Mouse (Mus musculus): ENCODE results near the gene Gm9745.
"Not testable (repeated sequence)": the region's sequence is repeated elsewhere in the genome, so short reads cannot be mapped to it uniquely, and the experiment has no call there.

The Gm9745 gene

DNA sequence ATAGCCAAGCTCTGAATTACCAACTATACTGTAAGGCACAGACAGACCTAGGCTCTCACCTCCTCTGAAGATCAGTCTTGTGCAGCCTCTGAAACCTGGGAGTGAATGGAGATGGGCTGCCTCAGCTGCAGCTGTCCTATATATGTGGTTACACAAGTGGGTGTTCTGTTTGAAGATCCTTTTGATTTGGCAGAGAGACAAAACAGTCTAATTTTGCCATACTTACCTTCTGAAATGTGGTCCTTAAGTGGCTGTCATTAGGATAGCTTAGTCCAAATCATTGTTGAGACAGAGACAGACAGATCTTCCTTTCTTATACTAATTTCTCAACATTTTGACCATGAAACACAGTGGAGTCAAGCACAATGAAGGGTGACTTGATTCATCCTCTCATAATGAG lies at the start of gene Gm9745:
Gene Gm9745, minus strand, starts transcription at position 101 of the 400 bp plus-strand sequence.
- DNase-seq, result not testable (repeated sequence)

DNA sequence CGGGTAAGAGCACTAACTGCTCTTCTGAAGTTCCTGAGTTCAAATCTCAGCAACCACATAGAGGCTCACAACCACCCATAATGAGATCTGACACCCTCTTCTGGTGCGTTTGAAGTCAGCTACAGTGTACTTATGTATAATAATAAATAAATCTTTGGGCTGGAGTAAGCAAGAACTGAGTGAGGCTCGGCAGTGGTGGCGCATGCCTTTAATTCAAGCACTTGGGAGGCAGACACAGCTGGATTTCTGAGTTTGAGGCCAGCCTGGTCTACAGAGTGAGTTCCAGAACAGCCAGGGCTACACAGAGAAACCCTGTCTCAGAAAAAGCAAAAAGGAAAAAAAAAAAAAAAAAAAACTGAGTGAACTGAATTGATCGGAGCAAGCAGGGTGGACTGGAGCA lies 49.2 kb upstream of the Gm9745 start:
- DNase-seq, result peak; percentile 71

DNA sequence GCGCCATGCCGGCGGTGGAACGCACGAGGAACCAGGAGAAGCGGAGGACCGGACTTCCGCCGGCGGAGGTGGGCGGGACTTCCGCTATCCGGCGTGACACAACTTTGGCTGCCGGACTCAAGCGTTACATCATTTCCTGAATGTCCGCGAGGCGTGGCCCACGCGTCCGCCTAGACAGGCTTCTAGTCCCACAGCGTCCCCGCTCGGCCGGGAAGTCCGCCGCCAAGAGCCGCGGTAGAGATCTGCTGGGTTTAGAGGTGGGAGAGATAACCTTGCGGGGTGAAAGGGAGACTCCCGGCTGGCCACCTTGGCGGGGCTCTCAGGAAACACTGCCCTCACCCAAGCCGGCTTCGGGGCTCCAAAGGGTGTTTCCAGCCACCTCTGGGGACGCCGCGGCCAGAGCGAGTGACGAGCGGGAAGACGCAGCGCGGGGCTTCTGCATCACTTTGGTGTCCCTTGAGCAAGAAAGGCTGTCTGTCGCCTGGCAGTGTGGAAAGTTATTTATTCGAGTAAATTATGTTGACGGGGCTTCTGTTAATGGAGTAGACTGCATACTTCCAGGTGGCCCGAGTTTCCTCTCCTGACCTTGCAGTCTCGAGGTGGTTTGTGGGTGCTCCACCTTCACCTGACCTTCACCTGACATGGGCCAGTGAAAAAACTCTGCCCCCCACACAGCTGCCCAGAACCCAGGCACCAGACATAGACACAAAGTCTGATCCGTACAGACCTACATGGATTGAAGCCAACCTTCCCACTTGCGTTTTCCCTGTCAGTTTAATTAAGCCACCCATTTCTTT lies 48.2 kb upstream of the Gm9745 start, which contains the start of gene Gtpbp4:
Gene Gtpbp4, minus strand, starts transcription at position 94 of the 797 bp plus-strand sequence.
- peak; percentile 99 for DNase-seq

DNA sequence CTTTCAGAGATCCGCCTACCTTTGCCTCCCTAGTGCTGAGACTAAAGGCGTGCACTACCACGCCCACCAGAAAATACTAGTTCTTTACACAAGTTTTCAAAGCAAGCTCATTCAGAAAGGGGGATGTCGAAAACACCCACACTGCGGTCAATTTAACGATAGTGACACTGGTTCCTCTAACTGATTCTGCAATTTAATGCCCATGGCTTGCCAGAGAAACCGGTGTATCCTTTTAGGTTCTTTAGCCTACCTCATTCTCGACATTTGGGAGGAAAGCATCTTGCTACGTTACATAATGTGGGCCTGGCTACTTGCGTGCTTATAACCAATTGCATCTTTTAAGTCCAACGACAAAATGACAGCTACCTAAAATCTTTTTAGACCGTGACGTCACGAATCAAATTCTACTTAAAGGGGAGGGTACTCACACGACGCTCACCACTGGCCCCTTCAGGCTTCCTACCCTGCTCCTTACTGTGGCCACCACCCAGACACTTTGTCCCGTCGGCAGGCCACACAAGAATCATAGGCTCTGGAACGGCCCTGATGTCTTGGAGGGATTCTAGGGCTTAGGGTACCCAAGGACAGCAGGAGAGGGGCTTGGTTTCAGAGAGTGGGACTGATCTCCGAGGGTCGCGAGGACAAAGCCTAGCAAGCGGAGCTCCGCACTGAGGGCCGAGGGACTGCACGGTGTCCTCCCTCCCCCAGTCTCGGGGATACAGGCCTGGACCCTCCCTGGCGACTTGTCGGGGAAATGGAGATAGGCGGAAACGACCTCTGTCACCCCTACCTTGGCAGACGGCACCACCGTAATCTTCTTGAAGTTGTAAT lies 47.3 kb upstream of the Gm9745 start:
- no peak for DNase-seq

DNA sequence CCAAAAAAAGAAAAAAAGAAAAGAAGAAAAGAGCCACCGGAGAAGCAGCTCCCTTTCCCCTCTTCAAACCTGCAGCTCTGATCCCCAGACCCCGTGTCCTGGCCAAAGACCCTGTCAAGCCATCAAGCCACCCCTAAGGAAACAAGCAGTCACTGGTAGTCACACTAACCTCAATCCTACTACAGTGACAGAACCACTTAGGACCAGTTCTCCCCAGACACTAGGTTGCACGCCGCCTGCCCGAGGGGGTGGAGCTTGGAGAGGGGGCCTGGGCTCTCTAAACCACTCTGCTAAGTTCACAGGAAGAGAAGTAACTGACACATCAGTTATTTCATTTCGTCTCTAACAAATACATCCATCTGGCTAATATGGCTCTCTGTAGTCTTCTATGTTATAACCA lies 44.2 kb upstream of the Gm9745 start:
- DNase-seq, result no peak

DNA sequence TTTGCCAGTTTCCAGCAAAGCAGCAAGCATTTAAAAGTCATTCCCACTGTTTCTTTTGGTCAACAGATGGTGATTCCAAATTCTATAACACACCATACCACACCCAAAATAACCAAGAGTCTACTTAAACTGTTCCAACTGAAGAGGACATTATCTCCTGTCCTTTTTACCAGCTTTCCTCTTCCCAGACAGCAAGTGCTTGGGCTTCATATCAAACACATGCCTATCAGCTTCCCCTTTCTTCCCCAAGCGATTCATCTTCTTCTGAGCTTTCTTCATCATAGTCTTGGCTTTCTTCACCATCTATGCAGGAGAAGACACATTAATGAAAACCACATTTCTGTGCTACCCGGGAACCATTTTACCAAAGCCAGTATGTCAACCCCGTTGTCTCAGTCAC lies 24.9 kb upstream of the Gm9745 start:
- no peak for DNase-seq

DNA sequence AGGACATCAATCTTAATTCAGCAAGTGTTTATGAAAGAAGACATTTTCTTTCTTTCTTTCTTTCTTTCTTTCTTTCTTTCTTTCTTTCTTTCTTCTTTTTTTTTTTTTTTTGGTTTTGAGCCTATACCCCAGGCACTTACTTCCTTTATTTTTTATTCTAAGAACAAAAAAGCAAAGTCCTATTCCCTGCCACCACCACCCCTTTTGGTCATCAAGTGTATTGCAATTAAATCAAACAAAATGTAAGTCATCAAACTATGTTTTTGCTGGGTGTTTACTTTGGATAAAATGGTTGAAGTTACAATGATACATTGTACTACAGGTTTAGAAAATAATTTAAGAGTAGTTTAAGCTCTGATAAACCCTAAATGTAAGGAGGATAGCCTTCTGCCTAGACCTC lies 24.3 kb upstream of the Gm9745 start:
- peak; percentile 13 for DNase-seq

DNA sequence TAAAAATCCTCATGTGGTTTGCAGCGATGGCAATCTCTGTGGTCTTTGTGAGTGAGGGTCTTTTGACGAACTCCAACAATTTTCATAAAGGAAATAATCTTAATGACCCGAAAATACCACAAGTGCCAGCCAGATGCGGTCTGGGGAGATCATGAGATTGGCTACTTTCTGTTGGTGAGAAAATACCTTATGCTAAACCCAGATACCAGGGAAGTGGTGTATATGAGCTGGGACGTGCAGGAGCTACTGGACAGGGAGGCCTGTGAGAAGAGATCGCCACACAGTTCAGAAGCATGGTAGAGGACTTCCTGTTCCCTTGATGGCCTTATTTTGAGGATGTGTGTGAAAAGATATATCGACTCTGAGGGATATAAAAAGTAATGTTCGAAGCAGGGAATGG lies 19.7 kb upstream of the Gm9745 start:
- DNase-seq, result peak; percentile 24

DNA sequence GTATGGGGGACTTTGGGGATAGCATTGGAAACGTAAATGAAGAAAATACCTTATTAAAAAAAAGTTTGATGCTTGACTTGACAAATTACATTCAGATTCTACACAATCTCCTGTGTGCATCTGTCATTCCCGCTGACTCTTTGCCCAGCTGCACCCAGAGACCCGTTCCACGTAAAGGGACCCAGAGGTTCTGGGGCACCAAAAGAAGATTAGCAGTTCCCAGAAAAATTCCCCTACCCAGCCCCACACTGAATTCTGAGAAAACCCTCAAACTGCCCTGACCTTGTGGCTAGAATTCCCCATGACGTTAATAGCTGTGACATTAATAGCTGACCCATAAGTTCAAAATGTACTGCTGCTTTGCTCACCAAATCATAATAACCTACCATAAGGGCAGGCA lies 17.2 kb upstream of the Gm9745 start:
- DNase-seq, result peak; percentile 50

DNA sequence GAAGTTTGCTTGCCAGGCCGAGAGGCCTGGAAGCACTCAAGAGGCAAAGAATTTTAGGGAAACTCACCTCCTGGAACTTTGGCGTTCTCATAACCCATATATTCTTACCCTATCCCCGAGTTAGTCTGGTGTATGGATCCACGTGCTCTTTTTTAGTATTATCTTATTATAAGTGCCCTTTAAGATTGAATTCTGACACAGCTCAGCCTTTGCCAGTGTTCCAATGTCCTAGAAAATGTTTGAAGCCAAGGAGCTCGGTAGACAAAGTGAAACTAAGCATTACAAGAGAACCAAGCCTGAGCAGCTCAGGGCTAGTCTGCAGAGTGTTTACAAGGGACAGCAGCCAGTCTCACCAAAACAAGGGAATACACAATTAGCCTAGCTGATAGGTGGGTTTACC lies 14.2 kb upstream of the Gm9745 start:
- peak; percentile 74 for DNase-seq

DNA sequence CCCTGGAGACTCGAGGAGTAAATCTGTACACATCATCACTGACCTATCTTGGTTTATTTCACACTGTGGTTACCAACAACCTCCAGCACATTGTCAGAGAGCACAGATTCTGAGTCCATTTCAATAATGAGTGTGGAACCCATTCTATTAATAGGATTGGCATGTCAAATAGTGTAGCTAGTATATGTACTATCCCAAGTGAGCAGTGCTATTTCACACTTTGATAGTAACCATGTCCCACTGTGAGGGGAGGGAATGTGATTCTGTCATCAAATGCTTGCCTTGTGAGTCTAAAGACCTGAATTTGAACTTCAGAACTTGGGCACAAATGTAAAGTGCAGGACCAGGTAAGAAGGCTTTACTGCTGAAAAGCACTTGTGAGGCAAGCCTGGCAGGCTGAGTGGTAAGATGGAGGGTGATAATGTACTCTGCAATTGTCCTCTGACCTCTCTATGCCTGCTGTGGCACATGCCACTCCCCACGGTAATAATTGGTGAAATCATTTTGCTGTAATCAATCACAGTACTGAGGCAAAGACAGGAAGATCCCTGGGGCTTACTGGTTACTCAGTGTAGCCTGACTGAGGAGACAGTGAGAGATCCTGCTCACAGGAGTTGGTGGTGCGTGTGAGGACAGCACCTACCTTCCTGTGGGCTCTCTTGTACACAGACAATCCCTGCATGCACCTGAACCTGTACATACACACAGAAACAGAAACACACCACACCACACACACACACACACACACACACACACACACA lies 13.3 kb upstream of the Gm9745 start:
- DNase-seq, result not testable (repeated sequence)

DNA sequence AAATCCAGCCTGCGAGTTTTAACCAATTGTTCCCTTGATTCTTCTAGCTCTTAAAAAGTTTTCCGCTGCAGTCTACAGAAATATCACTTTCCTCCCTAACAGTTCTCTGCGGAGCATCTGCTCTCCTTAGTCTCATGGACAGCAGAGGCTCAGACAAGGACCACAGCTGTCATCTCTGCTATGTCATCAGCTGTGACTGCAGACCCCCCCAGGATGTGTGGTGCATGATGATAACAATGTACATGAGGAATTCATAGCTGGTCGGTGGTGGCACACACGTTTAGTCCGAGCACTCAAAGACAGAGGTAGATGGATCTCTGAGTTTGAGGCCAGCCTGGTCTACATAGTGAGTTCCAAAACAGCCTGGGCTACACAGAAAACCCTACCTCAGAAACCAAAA lies 11.5 kb upstream of the Gm9745 start:
- not testable (repeated sequence) for DNase-seq

DNA sequence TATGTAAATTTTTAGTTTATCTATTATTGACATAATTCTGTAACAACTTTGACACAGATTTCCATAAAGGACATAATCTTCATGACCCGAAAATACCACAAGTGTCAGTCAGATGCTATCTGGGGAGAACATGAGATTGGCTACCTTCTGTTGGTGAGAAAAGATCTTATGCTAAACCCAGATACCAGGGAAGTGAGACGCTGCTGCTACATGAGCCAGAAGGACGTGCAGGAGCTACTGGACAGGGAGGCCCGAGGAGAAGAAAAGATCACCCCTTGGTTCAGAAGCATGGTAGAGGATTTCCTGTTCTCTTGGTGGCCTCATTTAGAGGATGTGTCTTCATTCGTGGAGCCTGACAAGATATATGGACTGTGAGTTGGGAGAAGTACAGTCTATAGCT lies 11.0 kb upstream of the Gm9745 start:
- not testable (repeated sequence) for DNase-seq

DNA sequence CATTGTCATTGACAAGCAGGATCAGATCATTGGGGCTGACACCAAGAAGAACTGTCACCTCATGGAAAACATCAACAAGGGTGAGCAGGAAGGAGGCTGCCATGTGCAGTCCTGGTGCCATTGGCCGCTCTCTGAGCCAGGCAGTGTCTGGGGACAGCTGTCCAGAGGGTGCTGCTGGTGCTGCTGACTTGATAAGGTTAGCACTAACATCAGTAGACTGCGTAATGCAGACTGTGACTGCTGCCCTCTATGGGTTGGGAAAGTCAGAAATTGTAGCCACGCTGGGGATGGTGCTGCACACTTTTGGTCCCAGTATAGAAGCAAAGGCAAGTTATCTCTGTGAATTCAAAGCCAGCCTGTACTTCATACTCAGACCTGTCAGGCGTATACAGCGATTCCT lies 8.8 kb upstream of the Gm9745 start:
- not testable (repeated sequence) for DNase-seq

DNA sequence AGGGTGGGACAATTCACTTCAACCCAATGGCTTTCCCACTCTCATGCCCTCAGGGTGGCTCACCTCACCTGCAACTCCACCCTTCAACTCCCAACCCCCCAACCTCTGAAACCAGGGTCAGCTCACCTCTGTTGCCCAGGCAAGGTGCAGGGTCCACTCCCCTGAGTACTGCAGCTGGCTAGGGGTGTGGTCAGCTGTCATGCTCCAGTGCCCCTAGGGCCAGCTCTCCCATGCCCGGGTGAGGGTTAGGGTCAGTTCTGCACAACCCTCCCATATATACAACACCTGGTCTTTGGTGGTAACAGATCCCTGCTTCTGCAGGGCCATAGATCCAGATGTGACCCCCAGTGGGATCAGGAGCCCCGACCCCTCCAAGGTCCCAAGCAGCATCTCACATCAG lies 7.1 kb upstream of the Gm9745 start:
- DNase-seq, result peak; percentile 25

DNA sequence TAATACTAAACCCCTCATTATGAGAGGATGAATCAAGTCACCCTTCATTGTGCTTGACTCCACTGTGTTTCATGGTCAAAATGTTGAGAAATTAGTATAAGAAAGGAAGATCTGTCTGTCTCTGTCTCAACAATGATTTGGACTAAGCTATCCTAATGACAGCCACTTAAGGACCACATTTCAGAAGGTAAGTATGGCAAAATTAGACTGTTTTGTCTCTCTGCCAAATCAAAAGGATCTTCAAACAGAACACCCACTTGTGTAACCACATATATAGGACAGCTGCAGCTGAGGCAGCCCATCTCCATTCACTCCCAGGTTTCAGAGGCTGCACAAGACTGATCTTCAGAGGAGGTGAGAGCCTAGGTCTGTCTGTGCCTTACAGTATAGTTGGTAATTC lies 4.5 kb upstream of the Gm9745 start, which contains the start of gene Idi2:
Gene Idi2, plus strand, starts transcription at position 301 of the 400 bp plus-strand sequence.
- not testable (repeated sequence) for DNase-seq

DNA sequence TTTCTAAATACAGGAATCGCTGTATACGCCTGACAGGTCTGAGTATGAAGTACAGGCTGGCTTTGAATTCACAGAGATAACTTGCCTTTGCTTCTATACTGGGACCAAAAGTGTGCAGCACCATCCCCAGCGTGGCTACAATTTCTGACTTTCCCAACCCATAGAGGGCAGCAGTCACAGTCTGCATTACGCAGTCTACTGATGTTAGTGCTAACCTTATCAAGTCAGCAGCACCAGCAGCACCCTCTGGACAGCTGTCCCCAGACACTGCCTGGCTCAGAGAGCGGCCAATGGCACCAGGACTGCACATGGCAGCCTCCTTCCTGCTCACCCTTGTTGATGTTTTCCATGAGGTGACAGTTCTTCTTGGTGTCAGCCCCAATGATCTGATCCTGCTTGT lies 4.2 kb downstream of the Gm9745 start:
- DNase-seq, result not testable (repeated sequence)

DNA sequence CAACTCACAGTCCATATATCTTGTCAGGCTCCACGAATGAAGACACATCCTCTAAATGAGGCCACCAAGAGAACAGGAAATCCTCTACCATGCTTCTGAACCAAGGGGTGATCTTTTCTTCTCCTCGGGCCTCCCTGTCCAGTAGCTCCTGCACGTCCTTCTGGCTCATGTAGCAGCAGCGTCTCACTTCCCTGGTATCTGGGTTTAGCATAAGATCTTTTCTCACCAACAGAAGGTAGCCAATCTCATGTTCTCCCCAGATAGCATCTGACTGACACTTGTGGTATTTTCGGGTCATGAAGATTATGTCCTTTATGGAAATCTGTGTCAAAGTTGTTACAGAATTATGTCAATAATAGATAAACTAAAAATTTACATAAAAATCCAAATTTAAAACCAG lies 6.3 kb downstream of the Gm9745 start:
- not testable (repeated sequence) for DNase-seq

DNA sequence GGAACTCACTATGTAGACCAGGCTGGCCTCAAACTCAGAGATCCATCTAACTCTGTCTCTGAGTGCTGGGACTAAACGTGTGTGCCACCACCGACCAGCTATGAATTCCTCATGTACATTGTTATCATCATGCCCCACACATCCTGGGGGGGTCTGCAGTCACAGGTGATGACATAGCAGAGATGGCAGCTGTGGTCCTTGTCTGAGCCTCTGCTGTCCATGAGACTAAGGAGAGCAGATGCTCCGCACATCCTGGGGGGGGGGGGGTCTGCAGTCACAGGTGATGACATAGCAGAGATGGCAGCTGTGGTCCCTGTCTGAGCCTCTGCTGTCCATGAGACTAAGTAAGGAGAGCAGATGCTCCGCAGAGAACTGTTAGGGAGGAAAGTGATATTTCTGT lies 6.9 kb downstream of the Gm9745 start:
- peak; percentile 23 for DNase-seq

DNA sequence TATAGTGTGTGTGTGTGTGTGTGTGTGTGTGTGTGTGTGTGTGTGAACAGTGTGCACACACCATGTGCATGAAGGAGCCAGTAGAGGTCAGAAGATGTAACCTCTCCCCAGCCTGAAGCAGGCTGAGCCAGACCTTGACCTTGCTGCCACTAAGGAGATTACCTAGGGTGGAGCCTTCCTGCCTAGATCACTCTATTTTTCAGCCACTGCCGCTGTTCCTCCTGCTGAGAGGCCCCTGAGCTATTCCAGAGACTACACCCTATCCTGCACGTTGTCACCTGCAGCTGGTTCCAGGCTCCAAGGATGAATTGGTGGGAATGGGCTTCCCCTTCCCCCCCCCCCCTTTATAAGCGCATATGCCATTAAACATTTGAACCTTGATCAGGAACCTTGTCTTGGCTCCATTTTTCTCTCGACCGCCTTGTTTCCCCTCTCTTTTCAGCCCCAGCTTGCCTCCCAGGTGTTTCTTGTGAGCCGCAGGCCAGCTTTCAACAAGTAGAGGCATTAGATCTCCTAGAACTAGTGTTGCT lies 10.4 kb downstream of the Gm9745 start:
- DNase-seq, result not testable (repeated sequence)

DNA sequence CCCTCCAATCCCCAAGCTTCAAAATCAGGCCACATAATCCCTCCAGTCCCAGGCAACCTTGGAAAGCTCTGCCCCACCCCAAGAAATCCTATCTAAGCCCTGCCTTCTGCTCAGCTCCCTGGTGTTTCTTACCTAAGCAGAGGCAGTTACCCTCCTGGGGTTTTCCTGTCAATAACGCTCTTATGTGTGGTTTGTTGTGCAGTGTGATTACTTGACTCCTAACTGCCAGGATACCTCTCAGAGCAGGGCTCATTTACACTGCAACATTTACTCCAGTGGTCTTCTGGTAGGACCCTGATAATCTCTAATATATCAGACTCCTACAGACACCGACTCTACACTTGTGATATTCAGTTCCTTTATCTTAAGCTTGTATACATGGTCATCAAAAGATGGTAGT lies 14.5 kb downstream of the Gm9745 start:
- no peak for DNase-seq

DNA sequence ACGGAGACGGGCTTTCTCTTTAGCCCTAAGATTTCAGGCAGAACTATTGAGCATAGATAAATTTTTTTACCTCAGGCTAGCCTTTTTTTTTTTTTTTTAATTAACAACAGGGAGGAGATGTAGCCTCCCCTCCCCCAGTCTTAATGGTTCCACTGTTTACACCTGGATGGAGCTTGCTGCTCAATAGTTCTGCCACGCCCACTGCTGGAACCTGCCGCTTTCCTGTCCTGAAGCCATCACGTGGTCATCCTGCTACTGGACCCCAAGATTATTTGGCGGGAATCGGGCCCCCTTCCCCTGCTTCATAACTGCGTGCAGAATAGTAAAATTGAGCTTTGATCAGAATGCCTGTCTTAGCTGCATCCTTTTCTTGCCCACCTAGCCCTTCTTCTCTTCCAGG lies 34.1 kb downstream of the Gm9745 start:
- peak; percentile 81 for DNase-seq

DNA sequence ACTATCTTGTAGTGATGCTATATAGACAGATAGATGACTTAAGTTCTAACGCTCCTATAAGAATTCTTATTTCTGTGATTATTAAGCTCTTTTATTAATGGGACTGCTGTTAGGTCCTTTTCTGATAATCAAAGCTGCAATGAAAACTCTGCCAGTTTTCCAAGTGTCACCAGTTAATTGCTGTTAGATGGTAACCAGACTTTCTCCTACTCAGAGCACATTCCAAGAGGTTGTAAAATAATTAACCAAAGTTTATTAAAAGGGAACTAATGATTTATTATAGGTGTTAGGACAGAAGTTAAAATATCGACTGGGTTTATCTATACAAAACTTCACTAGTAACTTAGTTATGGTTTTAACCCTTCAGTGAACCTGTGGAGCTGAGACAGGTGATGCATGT lies 42.0 kb downstream of the Gm9745 start:
- DNase-seq, result not testable (repeated sequence)
